Mouse (Mus musculus): ENCODE results near the gene Ripply2.

DNA sequence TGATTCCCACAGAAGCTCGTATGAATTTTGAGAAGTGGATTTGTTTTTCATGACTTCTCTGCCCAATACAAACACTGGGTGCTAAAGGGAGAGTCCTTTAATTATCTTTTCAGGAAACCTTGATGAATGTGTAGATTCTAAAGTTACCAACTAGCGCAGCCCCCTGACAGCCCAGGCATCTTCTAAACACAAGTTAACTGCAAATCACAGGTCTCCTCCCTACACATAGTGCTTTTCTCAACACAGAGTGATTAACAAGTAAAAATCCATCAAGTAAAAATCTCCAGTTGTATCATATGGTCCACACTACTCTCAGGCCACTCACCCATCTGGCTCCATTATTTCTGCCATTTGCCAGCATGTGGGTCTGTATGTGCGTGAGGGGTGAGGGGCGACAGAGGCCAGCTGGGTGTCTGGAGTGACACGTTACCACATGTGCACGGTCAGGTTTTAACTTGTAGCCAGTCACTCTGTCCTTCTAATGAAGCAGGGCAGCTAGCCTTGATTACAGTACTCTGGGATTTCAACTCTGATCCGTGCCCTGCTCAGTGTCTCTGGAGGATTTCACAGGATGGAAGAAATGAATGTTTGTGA is 28.5 kb upstream of the Ripply2 start:
- TF ChIP-seq POLR2A (IDR thresholded peaks at IDR 0.05; ENCODE audit: low read depth, low read length) = no peak
- TF ChIP-seq CTCF (IDR thresholded peaks at IDR 0.05; ENCODE audit: extremely low read depth, insufficient read depth, insufficient read length, insufficient replicate concordance) = no peak
